Mouse (Mus musculus): ENCODE measurements around the gene Olfr980. TPM values are rescaled to one million over a fixed set of nuclear protein-coding genes. Genes with fewer than 3 reads are reported as not detected.
"Not testable (repeated sequence)": the region's sequence is repeated elsewhere in the genome, so short reads cannot be mapped to it uniquely, and the experiment has no call there.

Gene Olfr980
- not detected for polyA plus RNA-seq (2012; fragmentation: generic; extraction: Trizol)
- long read RNA-seq, experiment 1 = 0 reads
- long read RNA-seq, experiment 2 = 0 reads

DNA sequence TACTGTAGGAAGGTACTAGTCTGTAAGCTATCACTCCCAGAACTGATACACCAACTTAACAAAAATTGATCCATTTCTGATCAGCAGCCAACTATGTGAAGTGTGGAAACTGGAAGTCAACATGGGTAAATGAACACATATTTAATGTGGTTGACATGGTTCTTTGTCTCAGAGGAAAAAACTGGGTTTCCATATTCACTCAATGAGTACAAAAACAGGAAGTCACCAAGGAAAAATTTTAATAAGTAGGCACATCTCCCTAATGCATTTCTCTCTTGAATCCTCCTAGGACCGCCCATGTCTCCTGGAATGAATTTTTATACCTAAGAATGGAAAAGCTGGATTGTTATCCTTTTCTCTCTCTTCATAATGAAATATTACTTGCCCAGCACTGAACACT, at the start of gene Olfr980:
Olfr980 (minus strand) TSS at position 101 of the 400 bp plus-strand sequence.
- Histone ChIP-seq H3ac (ENCODE audit: control insufficient read depth, insufficient read length, low read depth) (no peak within 1 kb of the TSS), H3K27me3 (ENCODE audit: control insufficient read depth, insufficient read depth, insufficient read length) (no peaks in the 10 kb centered on the region), H3K4me3 (ENCODE audit: insufficient read depth, poor library complexity, severe bottlenecking) (no peak within 1 kb of the TSS), H3K79me2 (ENCODE audit: control insufficient read depth, insufficient read depth) (no peaks in the 10 kb centered on the region), H3K36me3 (ENCODE audit: control insufficient read depth, insufficient read depth) (no peaks in the 10 kb centered on the region), H3K79me3 (ENCODE audit: low read depth) (no peaks in the 10 kb centered on the region)
- no peak for TF ChIP-seq MYOG (IDR thresholded peaks at IDR 0.05; ENCODE audit: control insufficient read depth, extremely low read depth, insufficient read length)
- TF ChIP-seq MYOD1 (IDR thresholded peaks at IDR 0.05; ENCODE audit: control insufficient read depth, insufficient read length, low read depth) = no peak
- no peak for TF ChIP-seq FOSL1 (IDR thresholded peaks at IDR 0.05; ENCODE audit: insufficient read depth, low read length, poor library complexity, severe bottlenecking)
- no peak for TF ChIP-seq MAX (IDR thresholded peaks at IDR 0.05)
- TF ChIP-seq USF1 (IDR thresholded peaks at IDR 0.05; ENCODE audit: low read depth) = no peak

DNA sequence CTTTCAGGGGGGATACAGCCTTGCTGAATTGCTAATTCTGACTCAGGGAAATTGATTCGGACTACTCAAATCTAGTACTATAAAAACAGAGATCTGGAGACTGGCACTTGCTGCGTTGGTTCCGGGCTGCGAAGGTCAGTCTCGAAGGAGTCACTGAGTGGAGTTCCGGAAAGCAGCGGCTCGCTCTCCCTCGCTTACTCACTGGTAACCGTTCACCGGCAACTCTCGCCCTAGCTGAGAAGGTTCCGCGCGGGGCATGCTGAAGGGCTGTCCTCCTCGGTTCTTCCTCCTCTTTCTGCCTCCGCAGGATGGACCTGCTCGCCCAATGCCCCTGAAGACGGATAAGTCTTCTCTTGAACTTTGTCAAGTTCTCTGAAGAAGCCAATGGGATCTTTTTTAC, 40.8 kb upstream of the Olfr980 start:
- H3K79me3 ChIP-seq (ENCODE audit: low read depth) = no peaks in the 10 kb centered on the region
- H3K79me2 ChIP-seq (ENCODE audit: control insufficient read depth, insufficient read depth) = no peaks in the 10 kb centered on the region
- H3K4me3 ChIP-seq (ENCODE audit: insufficient read depth, poor library complexity, severe bottlenecking) = no peak overlapping the region
- TF ChIP-seq MYOD1 (IDR thresholded peaks at IDR 0.05; ENCODE audit: control insufficient read depth, insufficient read length, low read depth) (no peak), CEBPB (IDR thresholded peaks at IDR 0.05; ENCODE audit: low read depth) (no peak), FOSL1 (IDR thresholded peaks at IDR 0.05; ENCODE audit: insufficient read depth, low read length, poor library complexity, severe bottlenecking) (no peak)
- H3K27me3 ChIP-seq (ENCODE audit: control insufficient read depth, insufficient read depth, insufficient read length) = no peaks in the 10 kb centered on the region
- H3K36me3 ChIP-seq (ENCODE audit: control insufficient read depth, insufficient read depth) = no peaks in the 10 kb centered on the region
- H3ac ChIP-seq (ENCODE audit: control insufficient read depth, insufficient read length, low read depth) = no peak overlapping the region

DNA sequence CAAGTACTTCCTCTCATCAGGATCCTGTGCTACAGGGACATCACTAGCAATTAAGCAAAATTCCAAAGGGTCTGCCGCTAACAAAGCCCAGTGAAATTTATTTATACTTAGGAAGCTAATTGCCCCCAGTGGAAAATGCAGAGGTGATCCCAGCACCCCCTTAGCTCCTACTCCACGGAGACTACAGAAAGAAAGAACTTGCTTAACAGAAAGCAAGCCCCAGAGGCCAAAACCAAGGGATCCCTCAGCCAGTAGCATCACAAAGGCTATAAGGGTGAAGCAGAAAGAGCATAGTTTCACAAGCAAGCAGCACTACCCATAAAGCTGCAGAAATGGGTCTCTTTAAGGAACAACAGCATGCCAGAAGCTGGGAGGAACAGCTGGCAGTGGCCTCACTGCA, 11.8 kb upstream of the Olfr980 start, which contains the start of gene Olfr981:
Olfr981 (plus strand) TSS at position 301 of the 400 bp plus-strand sequence.
- H3K4me3 ChIP-seq (ENCODE audit: insufficient read depth, poor library complexity, severe bottlenecking) = no peak within 1 kb of the TSS
- TF ChIP-seq USF1 (IDR thresholded peaks at IDR 0.05; ENCODE audit: low read depth) (no peak), CEBPB (IDR thresholded peaks at IDR 0.05; ENCODE audit: low read depth) (no peak), MAX (IDR thresholded peaks at IDR 0.05) (no peak)
- H3ac ChIP-seq (ENCODE audit: control insufficient read depth, insufficient read length, low read depth) = no peak within 1 kb of the TSS
- no peaks in the 10 kb centered on the region for H3K79me2 ChIP-seq (ENCODE audit: control insufficient read depth, insufficient read depth)
- no peaks in the 10 kb centered on the region for H3K79me3 ChIP-seq (ENCODE audit: low read depth)
- no peaks in the 10 kb centered on the region for H3K27me3 ChIP-seq (ENCODE audit: control insufficient read depth, insufficient read depth, insufficient read length)
- no peaks in the 10 kb centered on the region for H3K36me3 ChIP-seq (ENCODE audit: control insufficient read depth, insufficient read depth)

DNA sequence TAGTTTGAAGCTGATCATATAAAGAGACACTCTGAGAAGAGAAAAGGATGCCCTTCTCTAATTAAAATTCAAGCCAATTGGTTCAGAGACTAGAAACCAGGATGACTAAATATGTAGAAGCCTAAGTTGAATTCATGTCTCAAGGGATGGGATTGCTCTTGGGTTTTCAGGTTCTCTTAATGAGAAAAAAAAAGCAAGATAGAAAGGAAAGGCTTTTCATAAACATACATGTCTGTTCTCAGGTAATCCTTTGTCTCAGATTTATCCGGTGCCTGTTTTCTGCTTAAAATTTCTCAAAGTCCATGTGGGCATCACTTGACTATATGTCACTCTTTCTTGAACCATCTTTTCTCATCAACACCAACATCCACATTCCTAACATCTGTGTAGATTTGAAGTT, 6.0 kb downstream of the Olfr980 start, which contains the start of gene Olfr979:
Olfr979 (minus strand) TSS at position 101 of the 400 bp plus-strand sequence.
- Histone ChIP-seq H3K36me3 (ENCODE audit: control insufficient read depth, insufficient read depth) (no peaks in the 10 kb centered on the region), H3ac (ENCODE audit: control insufficient read depth, insufficient read length, low read depth) (no peak within 1 kb of the TSS)
- TF ChIP-seq MYOG (IDR thresholded peaks at IDR 0.05; ENCODE audit: control insufficient read depth, extremely low read depth, insufficient read length) = no peak
- no peak for TF ChIP-seq CTCF (IDR thresholded peaks at IDR 0.05; ENCODE audit: control insufficient read depth, insufficient read depth, insufficient read length)
- no peak for TF ChIP-seq USF1 (IDR thresholded peaks at IDR 0.05; ENCODE audit: low read depth)
- TF ChIP-seq CEBPB (IDR thresholded peaks at IDR 0.05; ENCODE audit: low read depth) = no peak
- no peak for TF ChIP-seq MAX (IDR thresholded peaks at IDR 0.05)
- TF ChIP-seq FOSL1 (IDR thresholded peaks at IDR 0.05; ENCODE audit: insufficient read depth, low read length, poor library complexity, severe bottlenecking) = no peak
- TF ChIP-seq MYOD1 (IDR thresholded peaks at IDR 0.05; ENCODE audit: control insufficient read depth, insufficient read length, low read depth) = no peak

DNA sequence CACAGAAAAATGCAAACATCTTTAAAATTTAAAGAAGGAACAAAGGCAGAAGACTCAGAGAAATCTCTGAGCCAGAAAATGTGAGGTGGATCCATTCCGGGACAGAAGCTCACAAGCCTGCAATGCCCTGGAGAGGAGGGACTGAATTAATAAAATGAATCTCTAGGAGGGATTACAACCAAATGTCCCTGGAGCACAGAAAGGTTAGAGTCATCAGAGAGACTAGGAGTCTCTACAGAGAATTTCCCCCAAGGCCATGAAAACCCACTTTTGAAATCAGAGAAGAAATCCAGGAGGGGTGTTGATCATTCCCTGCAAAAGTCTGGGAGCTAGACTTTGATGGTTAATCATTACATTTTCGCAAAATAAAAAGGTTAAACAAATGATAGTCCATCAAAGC, 17.6 kb downstream of the Olfr980 start, which contains the start of gene Olfr978:
Olfr978 (plus strand) TSS at position 301 of the 400 bp plus-strand sequence.
- H3ac ChIP-seq (ENCODE audit: control insufficient read depth, insufficient read length, low read depth) = no peak within 1 kb of the TSS
- H3K79me3 ChIP-seq (ENCODE audit: low read depth) = no peaks in the 10 kb centered on the region
- no peaks in the 10 kb centered on the region for H3K27me3 ChIP-seq (ENCODE audit: control insufficient read depth, insufficient read depth, insufficient read length)
- H3K36me3 ChIP-seq (ENCODE audit: control insufficient read depth, insufficient read depth) = no peaks in the 10 kb centered on the region
- no peaks in the 10 kb centered on the region for H3K79me2 ChIP-seq (ENCODE audit: control insufficient read depth, insufficient read depth)
- TF ChIP-seq MYOG (IDR thresholded peaks at IDR 0.05; ENCODE audit: control insufficient read depth, extremely low read depth, insufficient read length) (no peak), CEBPB (IDR thresholded peaks at IDR 0.05; ENCODE audit: low read depth) (no peak), FOSL1 (IDR thresholded peaks at IDR 0.05; ENCODE audit: insufficient read depth, low read length, poor library complexity, severe bottlenecking) (no peak), CTCF (IDR thresholded peaks at IDR 0.05; ENCODE audit: control insufficient read depth, insufficient read depth, insufficient read length) (no peak), USF1 (IDR thresholded peaks at IDR 0.05; ENCODE audit: low read depth) (no peak), MAX (IDR thresholded peaks at IDR 0.05) (no peak), MYOD1 (IDR thresholded peaks at IDR 0.05; ENCODE audit: control insufficient read depth, insufficient read length, low read depth) (no peak)
- H3K4me3 ChIP-seq (ENCODE audit: insufficient read depth, poor library complexity, severe bottlenecking) = no peak within 1 kb of the TSS

More for the DNA sequence above, 6.0 kb downstream of the Olfr980 start, which contains the start of gene Olfr979:
- Histone ChIP-seq H3K79me2 (ENCODE audit: control insufficient read depth, insufficient read depth) (no peaks in the 10 kb centered on the region), H3K4me3 (ENCODE audit: insufficient read depth, poor library complexity, severe bottlenecking) (no peak within 1 kb of the TSS), H3K27me3 (ENCODE audit: control insufficient read depth, insufficient read depth, insufficient read length) (no peaks in the 10 kb centered on the region), H3K79me3 (ENCODE audit: low read depth) (no peaks in the 10 kb centered on the region)

DNA sequence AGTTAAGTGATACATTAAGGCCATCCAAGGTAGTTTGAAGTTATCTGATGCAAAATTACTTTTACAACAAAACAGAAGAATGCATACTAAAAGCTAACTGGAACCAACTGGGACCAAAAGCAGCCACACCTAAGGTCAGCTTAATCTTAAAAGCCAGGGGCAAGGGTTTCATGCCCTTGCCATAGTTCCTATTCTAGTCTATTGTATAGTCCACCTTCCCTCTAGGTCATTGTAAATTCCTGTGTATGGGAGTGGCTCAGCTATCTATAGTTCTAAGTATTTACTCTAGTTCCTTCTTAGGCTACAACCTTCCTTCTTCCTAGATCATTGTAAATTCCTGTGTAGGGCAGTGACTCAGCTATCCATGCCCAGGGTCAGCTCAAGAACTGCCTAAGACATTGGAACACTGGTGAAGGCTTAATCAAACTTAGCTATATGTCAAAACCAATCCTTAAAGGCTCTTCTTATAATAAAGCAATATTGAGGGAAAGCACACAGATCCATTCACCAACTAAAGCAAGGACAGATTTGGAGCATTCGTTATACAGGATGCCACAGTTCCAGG, 32.7 kb downstream of the Olfr980 start:
- not testable (repeated sequence) for H3K4me3 ChIP-seq (ENCODE audit: insufficient read depth, poor library complexity, severe bottlenecking); H3K79me3 ChIP-seq (ENCODE audit: low read depth); H3ac ChIP-seq (ENCODE audit: control insufficient read depth, insufficient read length, low read depth); H3K79me2 ChIP-seq (ENCODE audit: control insufficient read depth, insufficient read depth); H3K27me3 ChIP-seq (ENCODE audit: control insufficient read depth, insufficient read depth, insufficient read length); H3K36me3 ChIP-seq (ENCODE audit: control insufficient read depth, insufficient read depth)

DNA sequence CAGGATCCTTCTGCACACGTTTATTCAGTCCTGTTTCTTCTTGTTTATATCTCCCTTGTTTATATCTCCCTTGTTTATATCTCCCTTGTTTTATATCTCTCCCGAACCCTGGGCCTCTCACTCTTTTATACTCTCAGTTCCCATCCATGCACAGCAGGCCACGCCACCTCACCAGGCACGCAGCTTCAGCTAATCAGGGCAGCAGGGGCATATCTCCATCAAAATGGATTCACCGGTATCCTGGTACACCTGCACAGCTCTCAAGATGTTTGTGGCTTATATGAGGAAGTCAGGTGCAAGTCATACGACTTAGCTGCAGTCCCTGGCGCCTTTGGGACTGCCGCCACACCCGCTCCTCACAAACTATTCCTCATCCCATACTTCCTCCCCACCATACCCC, 48.3 kb downstream of the Olfr980 start, which contains the start of gene Olfr976:
Olfr976 (minus strand) TSS at position 101 of the 400 bp plus-strand sequence.
- not testable (repeated sequence) for H3K36me3 ChIP-seq (ENCODE audit: control insufficient read depth, insufficient read depth); H3K79me2 ChIP-seq (ENCODE audit: control insufficient read depth, insufficient read depth); H3K4me3 ChIP-seq (ENCODE audit: insufficient read depth, poor library complexity, severe bottlenecking); H3K79me3 ChIP-seq (ENCODE audit: low read depth); H3K27me3 ChIP-seq (ENCODE audit: control insufficient read depth, insufficient read depth, insufficient read length); H3ac ChIP-seq (ENCODE audit: control insufficient read depth, insufficient read length, low read depth)

Data from C2C12 (cell line).